Mouse (Mus musculus): ENCODE measurements around the gene Zcchc2. TPM values are rescaled to one million over a fixed set of nuclear protein-coding genes. Genes with fewer than 3 reads are reported as not detected.
A peak's percentile ranks its signal among the peaks of the same experiment; 100 is the strongest.

Gene Zcchc2
- total and polyA plus RNA-seq, 2 experiments from 2014 or later = 2.7 to 18.9 TPM

- no peak overlapping the region for H3K27ac ChIP-seq (ENCODE audit: low read depth, low read length)
- no peaks in the 10 kb centered on the region for H3K4me1 ChIP-seq (ENCODE audit: insufficient read depth, low read length)
- no peaks in the 10 kb centered on the region for H3K27me3 ChIP-seq (ENCODE audit: insufficient read depth, low read length)
- H3K36me3 ChIP-seq (ENCODE audit: insufficient read depth, low read length) = no peaks in the 10 kb centered on the region
- H3K9me3 ChIP-seq (ENCODE audit: low read length) = no peaks in the 10 kb centered on the region
- no peak overlapping the region for H3K4me2 ChIP-seq (ENCODE audit: low read depth, low read length, poor library complexity, severe bottlenecking)
- H3K4me3 ChIP-seq (ENCODE audit: low read depth, low read length) = no peak overlapping the region
- ATAC-seq (ENCODE audit: low FRiP score) (no peak), DNase-seq (ENCODE audit: low spot score) (no peak)
- no peak for TF ChIP-seq CTCF (IDR thresholded peaks at IDR 0.05)
- 87% methylated on average over 5 of the region's 5 CpGs for whole genome bisulfite sequencing
- no peak overlapping the region for H3K9ac ChIP-seq (replicated peaks; ENCODE audit: low read length, poor library complexity, severe bottlenecking)
These were observed 25.0 kb upstream of the Zcchc2 start for GRCm38 (mm10) chr1:105965189-105965588.

GRCm38 (mm10) chr1:105971490-105972170, 18.6 kb upstream of the Zcchc2 start:
- WGBS = 72% methylated on average over 10 of the region's 10 CpGs
- TF ChIP-seq CTCF (IDR thresholded peaks at IDR 0.05) = no peak
- peak overlapping the region; percentile 15; the same call in 1 of the 2 replicates for H3K4me2 ChIP-seq (ENCODE audit: low read depth, low read length, poor library complexity, severe bottlenecking)
- no peak overlapping the region for H3K9ac ChIP-seq (replicated peaks; ENCODE audit: low read length, poor library complexity, severe bottlenecking)
- H3K36me3 ChIP-seq (ENCODE audit: insufficient read depth, low read length) = no peaks in the 10 kb centered on the region
- DNase-seq (ENCODE audit: low spot score) = no peak
- no peaks in the 10 kb centered on the region for H3K27me3 ChIP-seq (ENCODE audit: insufficient read depth, low read length)
- no peak overlapping the region for H3K4me3 ChIP-seq (ENCODE audit: low read depth, low read length)
- H3K27ac ChIP-seq (ENCODE audit: low read depth, low read length) = no peak overlapping the region
- no peaks in the 10 kb centered on the region for H3K4me1 ChIP-seq (ENCODE audit: insufficient read depth, low read length)
- no peak for ATAC-seq (ENCODE audit: low FRiP score)
- H3K9me3 ChIP-seq (ENCODE audit: low read length) = no peaks in the 10 kb centered on the region

- H3K4me3 ChIP-seq (ENCODE audit: low read depth, low read length) = no peak overlapping the region
- H3K36me3 ChIP-seq (ENCODE audit: insufficient read depth, low read length) = no peaks in the 10 kb centered on the region
- 73% methylated on average over 2 of the region's 2 CpGs for WGBS
- TF ChIP-seq CTCF (IDR thresholded peaks at IDR 0.05) = no peak
- DNase-seq (ENCODE audit: low spot score) (no peak), ATAC-seq (ENCODE audit: low FRiP score) (no peak)
- no peak overlapping the region for H3K27ac ChIP-seq (ENCODE audit: low read depth, low read length)
- no peaks in the 10 kb centered on the region for H3K27me3 ChIP-seq (ENCODE audit: insufficient read depth, low read length)
- H3K9me3 ChIP-seq (ENCODE audit: low read length) = no peaks in the 10 kb centered on the region
- H3K4me1 ChIP-seq (ENCODE audit: insufficient read depth, low read length) = no peaks in the 10 kb centered on the region
- no peak overlapping the region for H3K4me2 ChIP-seq (ENCODE audit: low read depth, low read length, poor library complexity, severe bottlenecking)
- H3K9ac ChIP-seq (replicated peaks; ENCODE audit: low read length, poor library complexity, severe bottlenecking) = no peak overlapping the region
These were observed 16.2 kb upstream of the Zcchc2 start for GRCm38 (mm10) chr1:105974023-105974422.

- H3K9ac ChIP-seq (replicated peaks; ENCODE audit: low read length, poor library complexity, severe bottlenecking) = no peak overlapping the region
- H3K4me3 ChIP-seq (ENCODE audit: low read depth, low read length) = no peak overlapping the region
- H3K4me1 ChIP-seq (ENCODE audit: insufficient read depth, low read length) = no peaks in the 10 kb centered on the region
- no peaks in the 10 kb centered on the region for H3K27me3 ChIP-seq (ENCODE audit: insufficient read depth, low read length)
- no peaks in the 10 kb centered on the region for H3K36me3 ChIP-seq (ENCODE audit: insufficient read depth, low read length)
- TF ChIP-seq CTCF (IDR thresholded peaks at IDR 0.05) = no peak
- no peak overlapping the region for H3K27ac ChIP-seq (ENCODE audit: low read depth, low read length)
- no peak for ATAC-seq (ENCODE audit: low FRiP score)
- DNase-seq (ENCODE audit: low spot score) = no peak
- no peak overlapping the region for H3K4me2 ChIP-seq (ENCODE audit: low read depth, low read length, poor library complexity, severe bottlenecking)
- WGBS = 93% methylated on average over 7 of the region's 7 CpGs
- no peaks in the 10 kb centered on the region for H3K9me3 ChIP-seq (ENCODE audit: low read length)
These were observed 12.6 kb upstream of the Zcchc2 start for GRCm38 (mm10) chr1:105977446-105978094.

- WGBS = 72% methylated on average over 6 of the region's 6 CpGs
These were observed 9.2 kb upstream of the Zcchc2 start for GRCm38 (mm10) chr1:105980849-105981610.

More at GRCm38 (mm10) chr1:105980849-105981610, 9.2 kb upstream of the Zcchc2 start:
- ATAC-seq (ENCODE audit: low FRiP score) = no peak
- Histone ChIP-seq H3K36me3 (ENCODE audit: insufficient read depth, low read length) (no peaks in the 10 kb centered on the region), H3K4me2 (ENCODE audit: low read depth, low read length, poor library complexity, severe bottlenecking) (no peak overlapping the region), H3K4me1 (ENCODE audit: insufficient read depth, low read length) (no peaks in the 10 kb centered on the region), H3K27me3 (ENCODE audit: insufficient read depth, low read length) (peaks cover 4% of the 10 kb centered on the region; the same call in 1 of the 2 replicates), H3K4me3 (ENCODE audit: low read depth, low read length) (no peak overlapping the region), H3K9me3 (ENCODE audit: low read length) (no peaks in the 10 kb centered on the region), H3K9ac (replicated peaks; ENCODE audit: low read length, poor library complexity, severe bottlenecking) (no peak overlapping the region), H3K27ac (ENCODE audit: low read depth, low read length) (no peak overlapping the region)
- no peak for TF ChIP-seq CTCF (IDR thresholded peaks at IDR 0.05)
- no peak for DNase-seq (ENCODE audit: low spot score)

Data from midbrain, postnatal 0 days (tissue).